Mouse (Mus musculus) kidney, adult 9 months (tissue): ENCODE data around the gene Tpm1.

ENCODE experiments used
- DNase-seq: peaks from one replicate; pipeline ENCODE4 v3.0.0; 2022

Tpm1 gene

DNA sequence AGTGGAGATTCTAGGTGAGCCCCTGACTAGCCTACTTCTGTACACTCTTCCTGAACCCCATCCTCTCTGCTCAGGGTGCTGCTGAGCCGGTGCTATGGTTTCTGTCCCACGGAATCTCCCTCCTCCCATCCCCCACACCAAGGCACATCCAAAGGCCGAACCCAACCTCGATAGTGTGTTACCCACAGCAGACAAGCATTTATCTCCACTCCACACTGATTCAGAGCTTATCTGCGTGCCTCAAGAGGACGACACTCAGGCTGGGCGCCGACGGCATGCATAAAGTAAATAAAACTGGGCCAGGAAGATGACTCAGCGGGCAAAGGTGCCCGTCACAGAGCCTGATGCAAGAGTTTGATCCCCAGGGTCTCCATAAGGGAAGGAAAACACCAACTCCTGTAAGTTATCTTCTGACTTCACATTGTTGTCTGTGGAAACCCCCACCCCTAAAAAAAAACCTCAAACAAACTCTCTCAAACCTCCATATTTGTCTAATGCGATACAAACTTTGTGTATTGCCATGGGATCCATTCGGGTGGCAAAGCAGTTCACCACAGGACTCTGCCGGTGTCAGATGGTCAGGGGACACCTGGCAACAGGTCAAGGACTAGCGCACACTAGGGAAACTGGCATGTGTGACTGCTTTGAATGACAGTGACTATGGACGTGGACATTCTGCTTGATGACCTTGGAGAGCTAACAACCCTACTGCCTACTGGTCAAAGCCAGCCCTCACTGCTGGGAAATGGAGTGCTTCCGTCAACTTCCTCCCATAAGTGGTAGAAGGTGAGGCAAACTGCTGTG, 24.1 kb downstream of the Tpm1 start:
- DNase-seq, result no peak

DNA sequence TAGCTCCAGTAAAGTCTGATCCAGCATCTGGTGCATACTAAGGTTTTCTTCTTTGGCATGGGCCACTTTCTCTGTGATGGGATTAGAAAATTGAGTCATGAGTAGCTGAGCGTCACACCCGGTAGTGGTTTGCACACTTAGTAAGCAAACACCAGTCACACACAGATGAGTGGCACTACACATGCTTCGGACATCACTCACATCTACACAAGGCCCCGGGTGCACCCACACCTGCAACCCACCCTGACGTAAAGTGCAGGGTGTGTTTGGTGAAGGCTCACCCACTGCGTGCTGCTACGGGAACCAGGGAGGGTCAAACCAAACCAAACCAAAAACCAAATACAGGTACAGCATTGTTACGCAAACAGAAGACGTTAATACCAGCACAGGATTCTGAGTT, 25.8 kb downstream of the Tpm1 start:
- no peak for DNase-seq

DNA sequence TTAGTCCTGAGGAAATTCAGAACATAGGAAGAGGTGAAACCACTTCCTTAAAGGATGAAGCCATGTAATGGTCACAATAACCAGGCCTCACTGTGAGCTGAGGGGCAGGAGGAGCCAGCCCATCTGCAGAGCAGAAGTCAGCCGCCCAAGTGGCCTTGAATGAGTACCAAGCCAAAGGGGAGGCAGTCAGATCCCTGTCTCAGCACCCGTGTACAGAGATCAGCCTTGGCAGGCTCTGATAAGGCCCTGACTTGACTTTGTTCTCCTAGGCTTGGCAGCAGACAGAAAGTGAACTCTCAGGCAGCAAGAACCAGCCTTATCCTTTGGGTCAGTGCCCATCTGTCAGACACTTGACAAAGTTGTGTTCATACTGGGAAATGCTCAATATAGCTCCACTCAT, 29.1 kb downstream of the Tpm1 start:
- no peak for DNase-seq

GRCm38 (mm10) chr9:67013501-67013900, 35.7 kb downstream of the Tpm1 start:
- no peak for DNase-seq

DNA sequence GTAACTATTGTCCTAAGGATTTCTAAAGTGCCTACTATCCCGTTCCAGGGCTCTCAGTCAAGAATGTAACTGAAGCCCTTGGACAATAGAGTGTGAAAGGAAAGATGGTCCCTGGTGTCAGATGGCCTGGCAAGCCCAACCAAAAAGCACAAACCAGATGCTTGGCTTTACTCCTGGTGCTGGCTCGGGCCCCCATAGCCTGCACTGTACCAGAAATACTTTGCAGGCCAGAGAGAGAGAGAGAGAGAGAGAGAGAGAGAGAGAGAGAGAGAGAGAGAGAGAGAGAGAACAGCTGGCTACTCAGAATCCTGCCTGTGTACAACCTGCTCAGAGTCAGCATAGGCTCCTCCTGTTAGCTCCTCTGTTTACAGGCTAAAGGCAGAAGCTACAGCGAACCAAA, 36.7 kb downstream of the Tpm1 start:
- no peak for DNase-seq

GRCm38 (mm10) chr9:67011483-67011882, 37.7 kb downstream of the Tpm1 start:
- DNase-seq, result no peak

DNA sequence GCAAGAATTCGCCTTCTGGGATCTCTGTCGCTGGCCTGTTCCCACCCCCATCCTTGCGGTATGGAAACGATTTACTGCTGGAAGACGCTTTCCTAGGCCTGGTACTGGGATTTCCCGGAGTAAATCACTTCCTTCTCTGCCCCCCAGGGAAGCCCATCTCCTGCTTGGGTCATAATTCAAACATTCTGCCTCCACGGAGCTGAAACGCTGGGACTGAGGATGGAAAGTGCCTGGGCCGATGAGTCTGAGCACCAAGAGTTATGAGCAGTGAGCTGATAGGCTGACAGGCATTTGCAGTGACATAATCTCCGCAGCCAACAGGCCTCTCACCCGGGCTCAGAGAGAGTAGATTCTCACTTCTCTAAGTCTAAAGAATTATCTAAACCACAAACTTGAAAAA, 40.4 kb downstream of the Tpm1 start:
- no peak for DNase-seq

DNA sequence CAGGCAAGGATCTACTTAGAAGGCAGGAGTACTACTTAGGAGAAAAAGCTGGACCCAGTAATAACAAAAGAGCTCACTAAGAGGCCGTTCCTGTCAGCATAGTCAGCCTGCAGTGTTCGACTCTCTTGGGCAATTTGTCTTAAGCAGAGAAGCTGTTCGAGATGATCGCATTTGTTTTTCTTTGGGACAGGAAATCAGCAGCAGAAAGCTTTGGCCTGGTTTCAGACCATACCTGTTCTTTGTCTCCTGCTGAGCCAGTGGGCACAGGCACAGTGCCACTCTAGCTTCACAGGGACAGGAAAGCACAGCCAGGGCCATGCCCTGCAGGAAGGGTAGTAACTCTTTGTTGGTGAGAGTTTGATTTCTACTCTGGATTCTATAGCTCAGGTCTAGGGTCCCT, 42.8 kb downstream of the Tpm1 start:
- DNase-seq, result no peak

DNA sequence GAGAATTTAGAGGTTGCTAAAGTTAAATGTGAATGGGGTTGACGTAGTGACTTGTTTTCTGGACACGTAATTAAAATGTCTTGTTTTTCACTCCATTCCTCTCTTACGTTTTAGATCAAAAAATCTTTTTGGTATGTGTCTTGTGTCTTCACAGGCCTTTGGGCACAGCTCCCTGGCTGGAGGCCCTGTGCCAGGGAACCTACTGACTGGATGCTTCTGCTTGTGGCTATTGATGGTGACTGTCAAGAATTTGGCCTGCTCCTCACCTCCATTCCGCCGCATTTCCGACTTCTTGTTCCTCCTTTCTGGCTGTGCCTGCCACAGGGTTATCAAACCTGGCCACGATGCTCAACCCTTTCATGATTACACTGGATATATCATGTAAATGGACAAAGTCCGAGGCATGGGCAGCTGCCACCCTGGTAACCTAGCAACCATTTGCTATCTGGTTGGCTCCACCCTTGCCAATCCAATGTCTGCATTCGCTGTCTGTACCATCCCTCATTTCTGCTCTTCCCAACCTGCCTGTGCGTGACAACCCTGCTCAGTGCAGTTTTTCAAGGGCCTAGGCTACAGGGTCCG, 44.0 kb downstream of the Tpm1 start:
- no peak for DNase-seq

DNA sequence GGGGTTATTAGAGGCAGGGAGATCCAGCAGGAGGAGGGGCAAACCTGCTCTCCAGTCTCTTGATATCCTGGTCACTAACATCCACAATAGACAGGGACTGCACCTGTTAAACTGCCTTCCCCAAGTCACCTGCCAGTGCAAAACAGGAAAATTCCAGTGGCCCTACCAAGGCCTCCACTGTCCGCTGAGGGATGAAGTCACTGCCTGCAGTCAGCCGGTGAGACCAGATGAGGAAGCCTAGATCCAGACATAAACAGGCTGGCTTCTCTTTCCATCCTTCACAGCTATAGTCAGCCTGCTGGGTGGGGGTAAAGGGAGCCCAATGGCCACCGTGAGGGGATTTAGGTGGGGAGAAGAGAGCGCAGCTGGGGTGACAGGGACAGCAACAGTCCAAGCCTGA, 45.5 kb downstream of the Tpm1 start:
- no peak for DNase-seq

GRCm38 (mm10) chr9:67003156-67003555, 46.0 kb downstream of the Tpm1 start:
- no peak for DNase-seq

DNA sequence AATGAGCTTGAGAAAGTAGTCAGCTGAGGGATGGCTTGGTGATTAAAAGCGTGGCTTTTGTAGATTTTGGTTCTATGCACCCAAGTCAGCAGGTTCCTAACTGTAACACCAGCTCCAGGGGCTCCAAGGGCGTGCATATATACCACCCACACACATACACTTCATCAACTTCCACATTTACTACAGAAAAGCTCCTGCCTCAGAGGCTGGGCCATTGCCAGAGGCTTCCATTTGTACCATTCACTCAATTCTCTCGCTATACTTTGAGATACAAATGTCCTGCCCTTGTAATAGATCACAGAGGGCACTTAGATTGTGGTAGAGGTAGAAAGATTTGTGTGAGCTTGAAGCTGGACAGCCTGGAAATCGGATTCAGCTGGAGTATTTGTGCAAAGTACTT, 47.7 kb downstream of the Tpm1 start:
- no peak for DNase-seq

GRCm38 (mm10) chr9:67001050-67001449, 48.2 kb downstream of the Tpm1 start:
- peak; percentile 88 for DNase-seq

GRCm38 (mm10) chr9:66999698-67000097, 49.5 kb downstream of the Tpm1 start:
- no peak for DNase-seq

- DNase-seq, result no peak
Measured at GRCm38 (mm10) chr9:66991750-66992410, 57.3 kb downstream of the Tpm1 start.

- DNase-seq, result no peak
Measured at GRCm38 (mm10) chr9:66991021-66991749, 58.0 kb downstream of the Tpm1 start.

DNA sequence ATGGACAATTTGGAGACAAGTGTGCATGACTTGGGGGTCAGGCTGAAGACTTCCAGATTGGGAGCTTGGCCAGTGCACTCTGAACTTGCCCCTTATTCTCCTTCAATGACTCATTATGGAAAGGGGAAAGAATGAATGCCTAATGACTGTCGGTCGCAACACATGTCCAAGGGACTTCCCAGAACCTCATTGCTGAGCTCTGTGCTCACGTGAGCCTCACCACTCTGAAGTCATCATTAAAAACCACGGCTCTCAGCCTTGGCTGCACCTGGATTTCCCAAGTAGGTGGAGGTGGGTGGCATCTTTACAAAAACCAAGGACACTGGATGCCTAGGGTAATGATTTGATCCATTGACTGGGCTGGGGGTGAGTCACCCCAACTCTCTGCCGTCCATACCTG, 59.2 kb downstream of the Tpm1 start:
- DNase-seq, result no peak

GRCm38 (mm10) chr9:66989581-66989980, 59.6 kb downstream of the Tpm1 start:
- DNase-seq, result no peak

- peak; percentile 60 for DNase-seq
Measured at GRCm38 (mm10) chr9:66988888-66989414, 60.3 kb downstream of the Tpm1 start.

DNA sequence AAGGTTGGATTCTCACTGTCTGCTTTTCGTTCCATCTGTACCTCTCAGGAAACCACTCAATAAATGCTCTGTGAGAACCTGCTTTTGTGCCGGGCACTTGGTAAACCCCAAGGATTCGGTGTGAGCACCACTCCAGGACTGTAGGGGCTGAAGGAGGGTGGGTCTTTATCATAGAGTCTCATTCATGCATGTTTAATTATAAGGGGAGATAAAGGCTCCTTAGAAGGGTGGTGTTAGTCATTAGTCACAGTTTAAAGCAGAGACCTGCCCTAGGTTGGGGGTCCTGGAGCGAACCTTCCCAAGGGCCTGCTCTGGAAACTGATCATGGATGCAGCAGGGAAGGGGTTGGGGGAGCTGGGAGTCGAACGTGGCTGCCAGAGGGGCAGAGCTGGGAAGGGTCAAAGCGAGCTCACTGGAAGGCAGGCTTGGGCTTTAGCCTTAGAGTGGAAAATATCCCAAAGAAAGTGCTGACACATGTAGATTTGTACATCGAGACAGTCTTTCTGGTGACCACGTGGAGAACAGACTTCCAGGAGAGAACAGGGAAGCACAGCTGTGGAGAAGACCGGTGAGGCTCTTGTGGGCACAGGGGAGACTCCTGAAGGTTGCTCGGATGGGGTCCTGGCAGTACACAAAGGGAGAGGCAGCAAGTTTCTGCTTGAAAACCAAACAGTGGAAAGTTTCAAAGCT, 60.9 kb downstream of the Tpm1 start:
- DNase-seq, result no peak

- DNase-seq, result no peak
Measured at GRCm38 (mm10) chr9:66985377-66985776, 63.8 kb downstream of the Tpm1 start.

- DNase-seq, result no peak
Measured at GRCm38 (mm10) chr9:66982085-66982484, 67.1 kb downstream of the Tpm1 start.

GRCm38 (mm10) chr9:66980458-66980857, 68.7 kb downstream of the Tpm1 start:
- peak; percentile 79 for DNase-seq
